Mouse (Mus musculus): Measurements from ENCODE around the gene Nova1. TPM values are rescaled to one million over a fixed set of nuclear protein-coding genes. Genes with fewer than 3 reads are reported as not detected.

Gene Nova1
- total RNA-seq, 2 experiments from 2014 or later = 35.4 to 35.6 TPM

DNA sequence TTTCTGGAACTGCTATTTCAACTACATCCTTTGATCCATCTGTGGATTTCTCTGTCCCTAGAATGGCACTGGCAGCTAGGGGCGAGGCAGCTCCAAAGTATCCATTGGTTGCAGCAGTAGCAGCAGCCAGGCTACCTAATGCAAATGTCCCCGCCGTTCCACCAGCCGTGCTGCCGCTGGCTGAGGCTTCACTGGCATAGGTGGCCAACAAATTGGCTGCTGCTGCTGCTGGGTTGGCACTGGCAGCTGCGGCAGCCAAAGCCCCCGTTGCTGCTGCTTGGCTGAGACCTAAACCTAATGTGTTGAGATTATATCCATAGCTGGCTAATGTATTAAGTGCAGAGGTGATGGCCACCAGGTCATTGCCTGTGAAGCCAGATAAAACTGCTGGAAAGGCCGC, 118.5 kb downstream of the Nova1 start:
- DNase-seq (ENCODE audit: low spot score in 2 of 2) = peak in 1 of 2 experiments; percentile 16

DNA sequence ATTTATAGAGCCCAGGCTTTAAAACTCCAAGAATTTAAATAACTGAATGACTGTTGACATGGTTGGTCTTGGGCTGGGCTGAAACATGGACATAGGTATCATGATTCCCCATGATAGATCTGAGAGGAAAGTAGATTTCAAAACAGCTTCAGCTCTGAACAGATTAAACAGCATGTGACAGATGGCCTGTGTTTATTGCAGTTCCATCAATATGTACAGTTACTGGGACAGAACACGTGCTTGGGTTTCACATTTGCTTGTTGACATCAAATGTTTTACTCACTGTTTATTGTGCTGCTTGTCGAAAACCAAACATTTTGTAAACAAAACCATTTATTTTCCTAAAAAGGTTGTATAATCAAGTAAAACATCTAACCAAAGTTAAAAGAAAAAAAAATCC, 142.4 kb downstream of the Nova1 start:
- DNase-seq (ENCODE audit: low spot score in 2 of 2) = no peak

DNA sequence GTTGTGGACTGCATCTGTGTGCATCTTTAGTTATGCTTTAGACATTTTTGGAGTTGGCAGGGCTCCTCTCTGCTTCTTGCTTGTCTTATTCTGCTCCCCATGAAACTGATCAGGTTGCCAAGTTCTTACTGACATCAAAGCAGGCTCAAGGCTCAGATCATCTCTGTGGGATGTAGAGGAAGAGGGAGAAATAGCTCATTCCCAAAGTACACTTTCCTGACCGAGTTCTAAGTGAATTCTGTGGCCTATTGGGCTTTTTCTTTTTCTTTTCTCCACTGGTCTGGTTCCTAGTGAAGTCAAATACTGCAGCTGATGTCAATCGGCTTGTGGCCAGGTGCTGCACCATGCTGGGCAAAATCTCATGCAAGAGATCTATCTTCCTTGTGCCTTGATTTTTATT, 152.0 kb downstream of the Nova1 start:
- DNase-seq (ENCODE audit: low spot score in 2 of 2) = no peak

DNA sequence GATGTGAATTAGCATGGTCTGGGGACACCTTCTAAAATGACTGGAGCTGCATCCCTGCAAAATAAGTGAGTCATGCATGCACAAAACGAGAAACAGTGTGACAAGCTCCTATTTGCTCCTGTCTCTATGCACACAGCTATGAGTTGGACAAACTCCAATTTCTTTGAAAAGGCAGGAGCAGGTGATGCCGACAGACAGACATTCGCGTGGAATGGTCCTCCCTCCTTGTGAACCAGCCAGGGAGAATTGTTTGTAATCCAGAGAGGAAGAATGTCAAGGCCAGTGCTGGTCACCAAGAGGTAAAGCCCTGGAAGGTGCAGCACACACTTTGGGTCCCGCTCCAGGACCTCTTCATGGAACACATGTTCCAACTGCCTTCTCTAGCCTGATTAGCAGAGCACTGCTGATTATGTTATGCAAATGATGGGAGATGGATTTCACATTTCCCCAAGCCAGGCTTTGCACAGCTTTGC, 172.6 kb downstream of the Nova1 start:
- peak; percentile 21 to 28 for DNase-seq (ENCODE audit: low spot score in 2 of 2)

DNA sequence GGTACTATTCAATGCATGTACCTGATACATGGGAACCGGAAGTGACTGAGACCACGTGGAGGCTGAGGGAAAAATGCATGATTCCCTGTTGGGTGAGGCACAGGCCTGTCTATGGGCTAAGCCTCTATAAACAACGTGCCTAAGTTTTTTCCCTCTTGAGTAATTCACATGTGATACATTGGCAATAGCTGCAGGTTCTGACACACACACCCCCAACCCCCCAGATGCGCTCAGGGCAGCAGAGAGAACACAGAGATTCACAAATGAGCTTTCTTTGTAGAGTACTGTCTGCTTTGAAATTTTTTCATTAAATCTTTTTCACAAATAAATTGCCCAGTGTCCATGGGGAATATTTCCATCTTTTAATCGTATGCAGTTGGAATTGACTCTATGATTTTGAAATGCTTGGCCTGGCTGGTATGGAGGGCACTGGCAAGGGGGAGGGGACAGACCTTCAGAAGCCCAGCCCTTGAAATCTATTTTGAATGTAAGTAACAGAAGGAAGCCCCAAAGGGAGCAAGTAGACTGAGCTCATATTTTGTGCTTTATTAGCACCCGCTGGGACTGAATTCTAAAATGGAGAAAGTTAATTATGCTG, 173.3 kb downstream of the Nova1 start:
- no peak for DNase-seq (ENCODE audit: low spot score in 2 of 2)
